Mouse (Mus musculus): ENCODE data around the gene Pomgnt2. TPM values are rescaled to one million over a fixed set of nuclear protein-coding genes. Genes with fewer than 3 reads are reported as not detected.
"Not testable (repeated sequence)": the region's sequence is repeated elsewhere in the genome, so short reads cannot be mapped to it uniquely, and the experiment has no call there.

The Pomgnt2 gene
- total RNA-seq (2021), result 1 to 10 TPM; 7.8 to 8.7 TPM
- long read RNA-seq, experiment 1, transcript Pomgnt2-201 (2 exons, 2,365 nt), result major isoform, 5 of 8 reads
- long read RNA-seq, experiment 1, partial matches to known transcripts, result 0 of 8 reads
- long read RNA-seq, experiment 1, other reads (novel, unspliced or antisense), result 2 of 8 reads
- long read RNA-seq, experiment 2, transcript Pomgnt2-201 (2 exons, 2,365 nt), result major isoform, 6 of 9 reads
- long read RNA-seq, experiment 2, partial matches to known transcripts, result 0 of 9 reads
- long read RNA-seq, experiment 2, other reads (novel, unspliced or antisense), result 2 of 9 reads

- no peak for DNase-seq (ENCODE audit: low spot score in 2 of 2)
Measured at GRCm38 (mm10) chr9:121997010-121997409, at the start of gene Pomgnt2. Gene Pomgnt2, minus strand, starts transcription at chr9:121997110.

GRCm38 (mm10) chr9:122039848-122040247 lies 42.9 kb upstream of the Pomgnt2 start:
- DNase-seq (ENCODE audit: low spot score in 2 of 2), result no peak

- DNase-seq (ENCODE audit: low spot score in 2 of 2), result no peak
Measured at GRCm38 (mm10) chr9:122038631-122039030, 41.7 kb upstream of the Pomgnt2 start.

GRCm38 (mm10) chr9:122036496-122037054 lies 39.7 kb upstream of the Pomgnt2 start:
- no peak for DNase-seq (ENCODE audit: low spot score in 2 of 2)

- DNase-seq (ENCODE audit: low spot score in 2 of 2), result no peak
Measured at GRCm38 (mm10) chr9:122035807-122036206, 38.9 kb upstream of the Pomgnt2 start.

- DNase-seq (ENCODE audit: low spot score in 2 of 2), result no peak
Measured at GRCm38 (mm10) chr9:122034949-122035348, 38.0 kb upstream of the Pomgnt2 start.

DNA sequence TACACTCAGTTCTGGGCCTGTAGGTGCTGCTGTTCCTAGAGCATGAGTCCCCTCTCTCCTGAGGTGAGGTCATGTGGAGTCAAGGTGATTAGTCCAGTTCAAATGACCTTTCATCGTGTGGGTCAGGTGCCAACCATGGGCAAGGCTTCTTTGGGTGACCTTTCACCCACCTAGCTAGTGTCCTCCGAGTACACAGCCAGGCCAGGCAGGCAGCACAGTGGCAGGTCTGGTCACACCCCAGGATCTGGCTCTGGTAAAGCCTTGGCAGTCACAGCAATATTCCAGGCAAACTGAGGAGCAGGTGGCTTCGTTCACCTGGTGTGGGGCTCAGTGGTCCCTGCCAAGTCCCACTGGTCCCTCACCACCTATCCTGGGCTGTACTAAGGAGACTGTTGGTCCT lies 35.2 kb upstream of the Pomgnt2 start:
- DNase-seq (ENCODE audit: low spot score in 2 of 2), result no peak

GRCm38 (mm10) chr9:122030706-122031105 lies 33.8 kb upstream of the Pomgnt2 start:
- no peak for DNase-seq (ENCODE audit: low spot score in 2 of 2)

- no peak for DNase-seq (ENCODE audit: low spot score in 2 of 2)
Measured at GRCm38 (mm10) chr9:122029765-122030164, 32.9 kb upstream of the Pomgnt2 start.

- DNase-seq (ENCODE audit: low spot score in 2 of 2), result peak in 1 of 2 experiments; percentile 47
Measured at GRCm38 (mm10) chr9:122027914-122028745, 31.2 kb upstream of the Pomgnt2 start.

GRCm38 (mm10) chr9:122027081-122027913 lies 30.4 kb upstream of the Pomgnt2 start:
- peak in 1 of 2 experiments; percentile 44 for DNase-seq (ENCODE audit: low spot score in 2 of 2)

GRCm38 (mm10) chr9:122025855-122026590 lies 29.1 kb upstream of the Pomgnt2 start:
- no peak for DNase-seq (ENCODE audit: low spot score in 2 of 2)

GRCm38 (mm10) chr9:122024419-122024818 lies 27.5 kb upstream of the Pomgnt2 start:
- DNase-seq (ENCODE audit: low spot score in 2 of 2), result no peak

GRCm38 (mm10) chr9:122023873-122024272 lies 27.0 kb upstream of the Pomgnt2 start:
- peak in 1 of 2 experiments; percentile 15 for DNase-seq (ENCODE audit: low spot score in 2 of 2)

DNA sequence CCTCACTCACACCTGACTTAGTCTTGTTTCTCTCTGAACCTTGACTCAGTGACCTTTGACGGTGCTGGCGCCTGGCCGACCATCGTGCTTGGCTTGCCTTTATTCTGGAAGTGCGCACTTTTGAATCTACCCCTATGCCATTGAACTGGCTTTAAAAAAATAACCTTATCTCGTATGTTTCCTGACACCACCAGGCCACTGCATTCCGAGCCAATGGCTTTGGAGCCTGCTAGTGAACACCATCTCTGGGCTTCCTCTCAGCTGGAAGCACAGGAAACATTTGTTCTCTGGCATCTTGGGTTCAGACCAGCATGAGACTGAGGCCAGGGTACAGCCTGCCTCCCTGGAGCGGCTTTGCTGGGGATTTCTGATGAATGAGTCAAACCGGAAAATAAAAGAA lies 25.9 kb upstream of the Pomgnt2 start:
- DNase-seq (ENCODE audit: low spot score in 2 of 2), result peak in 1 of 2 experiments; percentile 33

GRCm38 (mm10) chr9:122021581-122021980 lies 24.7 kb upstream of the Pomgnt2 start:
- DNase-seq (ENCODE audit: low spot score in 2 of 2), result no peak

DNA sequence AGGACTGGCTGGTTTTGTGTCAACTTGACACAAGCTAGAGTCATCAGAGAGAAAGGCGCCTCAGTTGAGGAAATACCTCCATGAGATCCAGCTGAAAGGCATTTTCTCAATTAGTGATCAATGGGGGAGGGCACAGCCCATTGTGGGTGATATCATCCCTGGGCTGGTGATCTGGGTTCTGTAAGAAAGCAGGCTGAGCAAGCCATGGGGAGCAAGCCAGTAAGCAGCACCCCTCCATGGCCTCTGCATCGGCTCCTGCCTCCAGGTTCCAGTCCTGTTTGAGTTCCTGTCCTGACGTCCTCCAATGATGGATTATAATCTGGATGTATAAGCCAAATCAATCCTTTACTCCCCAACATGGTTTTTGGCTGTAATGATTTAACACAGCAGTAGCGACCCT lies 24.3 kb upstream of the Pomgnt2 start:
- not testable (repeated sequence) for DNase-seq (ENCODE audit: low spot score in 2 of 2)

GRCm38 (mm10) chr9:122020321-122020720 lies 23.4 kb upstream of the Pomgnt2 start:
- no peak for DNase-seq (ENCODE audit: low spot score in 2 of 2)

- DNase-seq (ENCODE audit: low spot score in 2 of 2), result peak in 1 of 2 experiments; percentile 71
Measured at GRCm38 (mm10) chr9:122018782-122019395, 22.0 kb upstream of the Pomgnt2 start.

GRCm38 (mm10) chr9:122018079-122018478 lies 21.2 kb upstream of the Pomgnt2 start:
- no peak for DNase-seq (ENCODE audit: low spot score in 2 of 2)
